Mouse (Mus musculus): ENCODE data around the gene Rxylt1. TPM values are rescaled to one million over a fixed set of nuclear protein-coding genes. Genes with fewer than 3 reads are reported as not detected.

Gene Rxylt1
- polyA plus RNA-seq, 1 experiment from 2014 or later, result 47.5 TPM

DNA sequence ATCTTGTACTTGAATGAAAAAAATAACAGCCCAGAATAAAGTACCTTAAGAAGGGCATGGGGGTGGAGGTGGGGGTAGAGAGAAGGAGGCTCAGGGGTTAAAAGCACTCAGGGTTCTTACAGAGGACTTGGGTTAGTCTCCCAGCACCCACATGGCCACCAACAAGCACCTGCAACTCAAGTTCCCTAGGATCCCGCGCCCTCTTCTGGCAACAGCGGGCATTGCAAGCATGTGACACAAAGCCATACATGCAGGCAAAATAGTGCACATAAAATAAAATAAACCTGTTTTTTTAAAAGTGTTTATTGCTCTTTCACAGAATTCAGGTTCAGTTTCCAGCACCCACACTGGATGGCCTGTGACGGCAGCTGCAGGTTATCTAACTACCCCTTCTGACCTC lies 56.8 kb downstream of the Rxylt1 start:
- Histone ChIP-seq H3K9ac (no peak overlapping the region), H3K4me1 (no peaks in the 10 kb centered on the region), H3K27me3 (no peaks in the 10 kb centered on the region), H3K4me3 (replicated peaks) (no peak overlapping the region), H3K9me3 (replicated peaks) (0 out of 2 replicates have a peak, but pooled peaks cover 5% of the 10 kb centered on the region), H3K27ac (replicated peaks) (no peak overlapping the region), H3K4me2 (replicated peaks) (no peak overlapping the region), H3K36me3 (0 out of 2 replicates have a peak, but pooled peaks cover 3% of the 10 kb centered on the region)
- no peak for ATAC-seq (ENCODE audit: insufficient number of reproducible peaks, low FRiP score, low TSS enrichment, low read depth)
- WGBS, result 43% methylated on average over 4 of the region's 4 CpGs

DNA sequence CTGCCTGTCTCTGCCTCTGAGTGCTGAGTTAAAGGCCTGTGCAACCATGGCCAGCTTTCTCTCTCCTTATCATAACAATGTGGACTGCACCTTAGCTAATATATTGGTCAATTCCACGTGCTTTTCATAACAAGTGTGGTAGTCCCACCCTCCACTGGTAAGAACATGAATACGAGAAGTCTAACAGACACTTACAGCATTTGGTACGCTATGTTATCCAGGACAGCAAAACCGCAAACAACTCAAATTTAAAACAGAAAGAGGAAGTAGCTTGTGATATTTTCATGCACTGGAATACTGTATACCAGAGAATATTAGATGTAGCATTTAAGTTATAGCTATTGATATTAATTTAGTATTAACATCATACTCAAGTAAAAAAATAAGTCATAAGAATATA lies 57.6 kb downstream of the Rxylt1 start:
- H3K9me3 ChIP-seq (replicated peaks), result 0 out of 2 replicates have a peak, but pooled peaks cover 5% of the 10 kb centered on the region
- 0 out of 2 replicates have a peak, but pooled peaks cover 3% of the 10 kb centered on the region for H3K36me3 ChIP-seq
- no peak overlapping the region for H3K4me3 ChIP-seq (replicated peaks)
- no peak overlapping the region for H3K4me2 ChIP-seq (replicated peaks)
- H3K4me1 ChIP-seq, result no peaks in the 10 kb centered on the region
- H3K27ac ChIP-seq (replicated peaks), result no peak overlapping the region
- no peaks in the 10 kb centered on the region for H3K27me3 ChIP-seq
- no peak for ATAC-seq (ENCODE audit: insufficient number of reproducible peaks, low FRiP score, low TSS enrichment, low read depth)
- no peak overlapping the region for H3K9ac ChIP-seq
- WGBS, result 70% methylated on average over 4 of the region's 4 CpGs

DNA sequence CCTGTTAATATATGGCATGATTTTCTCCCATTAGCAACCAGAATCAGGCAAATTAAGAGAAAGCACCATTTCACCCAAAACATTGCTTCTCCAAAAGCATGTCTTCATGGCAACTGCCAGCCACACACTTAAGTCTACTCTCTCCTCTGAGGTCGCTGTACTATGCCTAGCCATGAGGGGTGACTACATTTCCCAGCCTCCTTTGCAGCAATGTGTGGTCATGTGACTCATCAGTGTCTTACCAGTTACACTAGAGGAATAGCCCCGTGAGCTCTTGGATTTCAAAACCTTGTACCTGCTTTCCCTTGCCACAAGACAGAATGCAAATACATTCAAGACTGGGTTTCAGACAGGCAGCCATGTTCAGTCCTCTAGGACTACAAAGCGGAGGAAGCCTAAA lies 58.6 kb downstream of the Rxylt1 start:
- no peak overlapping the region for H3K9ac ChIP-seq
- 0 out of 2 replicates have a peak, but pooled peaks cover 5% of the 10 kb centered on the region for H3K9me3 ChIP-seq (replicated peaks)
- H3K4me2 ChIP-seq (replicated peaks), result no peak overlapping the region
- 0 out of 2 replicates have a peak, but pooled peaks cover 3% of the 10 kb centered on the region for H3K36me3 ChIP-seq
- 53% methylated on average over 3 of the region's 3 CpGs for WGBS
- H3K4me1 ChIP-seq, result 0 out of 2 replicates have a peak, but pooled peaks cover 3% of the 10 kb centered on the region
- no peak overlapping the region for H3K27ac ChIP-seq (replicated peaks)
- no peaks in the 10 kb centered on the region for H3K27me3 ChIP-seq
- ATAC-seq (ENCODE audit: insufficient number of reproducible peaks, low FRiP score, low TSS enrichment, low read depth), result no peak
- no peak overlapping the region for H3K4me3 ChIP-seq (replicated peaks)

GRCm38 (mm10) chr10:122033271-122033670 lies 63.9 kb downstream of the Rxylt1 start:
- Histone ChIP-seq H3K4me2 (replicated peaks) (no peak overlapping the region), H3K27ac (replicated peaks) (no peak overlapping the region), H3K9ac (no peak overlapping the region), H3K9me3 (replicated peaks) (no peaks in the 10 kb centered on the region), H3K4me3 (replicated peaks) (no peak overlapping the region), H3K36me3 (0 out of 2 replicates have a peak, but pooled peaks cover 3% of the 10 kb centered on the region), H3K27me3 (no peaks in the 10 kb centered on the region), H3K4me1 (peaks cover 15% of the 10 kb centered on the region; the same call in 1 of the 2 replicates)
- ATAC-seq (ENCODE audit: insufficient number of reproducible peaks, low FRiP score, low TSS enrichment, low read depth), result no peak
- 65% methylated on average over 5 of the region's 5 CpGs for WGBS

DNA sequence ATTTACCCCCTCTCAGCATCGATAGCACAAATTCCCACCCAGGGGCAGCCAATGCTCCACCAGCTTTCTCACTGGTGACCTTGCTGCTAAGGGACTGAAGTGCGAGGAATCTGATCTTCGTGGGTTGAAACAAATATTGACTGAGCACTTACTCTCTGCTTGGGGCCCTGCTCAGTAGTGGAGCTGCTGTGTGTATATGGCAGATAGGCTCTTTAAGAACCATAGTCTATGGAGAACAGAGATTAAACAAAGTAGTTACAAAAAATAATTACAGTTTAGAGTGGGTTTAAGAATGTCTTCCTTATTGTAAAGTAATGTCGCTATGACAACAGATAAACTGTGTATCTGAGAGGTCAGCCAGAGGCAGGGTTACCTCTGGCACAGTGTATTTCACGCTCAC lies 66.8 kb downstream of the Rxylt1 start:
- ATAC-seq (ENCODE audit: insufficient number of reproducible peaks, low FRiP score, low TSS enrichment, low read depth), result no peak
- 78% methylated on average over 5 of the region's 5 CpGs for WGBS
- Histone ChIP-seq H3K4me3 (replicated peaks) (no peak overlapping the region), H3K36me3 (no peaks in the 10 kb centered on the region), H3K27me3 (no peaks in the 10 kb centered on the region), H3K27ac (replicated peaks) (no peak overlapping the region), H3K9me3 (replicated peaks) (no peaks in the 10 kb centered on the region), H3K9ac (no peak overlapping the region), H3K4me1 (peaks cover 15% of the 10 kb centered on the region; the same call in 1 of the 2 replicates), H3K4me2 (replicated peaks) (no peak overlapping the region)

DNA sequence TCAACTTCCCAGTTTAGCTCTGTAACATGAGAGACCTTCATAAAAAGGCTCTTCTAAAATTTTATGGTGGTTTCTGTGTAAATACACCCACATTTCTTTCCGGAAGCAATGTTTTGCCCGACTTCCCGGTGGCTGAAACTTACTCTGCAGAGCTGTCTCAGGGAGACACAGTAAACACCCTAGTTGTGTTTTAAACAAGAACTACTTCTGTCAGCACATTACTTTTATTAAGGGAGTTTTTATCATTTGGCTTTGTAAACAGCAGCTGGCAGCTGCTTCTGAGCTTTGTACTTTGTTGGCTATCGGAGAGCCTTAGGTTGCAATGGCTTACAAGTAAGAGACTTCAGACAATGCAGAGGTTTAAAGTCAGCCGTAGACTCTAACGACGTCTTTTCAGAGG lies 67.4 kb downstream of the Rxylt1 start:
- WGBS, result 50% methylated on average over 7 of the region's 7 CpGs
- Histone ChIP-seq H3K4me2 (replicated peaks) (peak overlapping the region; percentile 13; the same call in 1 of the 2 replicates), H3K4me1 (peaks cover 15% of the 10 kb centered on the region; the same call in 1 of the 2 replicates), H3K27me3 (no peaks in the 10 kb centered on the region), H3K27ac (replicated peaks) (no peak overlapping the region), H3K9me3 (replicated peaks) (no peaks in the 10 kb centered on the region), H3K4me3 (replicated peaks) (no peak overlapping the region), H3K9ac (no peak overlapping the region), H3K36me3 (no peaks in the 10 kb centered on the region)
- no peak for ATAC-seq (ENCODE audit: insufficient number of reproducible peaks, low FRiP score, low TSS enrichment, low read depth)

Other genes with a start within 250 kb of the Rxylt1 start
- gene Srgap1, start 50.1 kb downstream of the Rxylt1 start, polyA plus RNA-seq (2015; fragmentation: Nextera tagmentation; extraction: Ambion mirVana), result 11.3 and 13.1 TPM in 2 replicates